Mouse (Mus musculus): ENCODE measurements around the gene Bcl2l14.

Gene Bcl2l14

GRCm38 (mm10) chr6:134402914-134403683, 7.0 kb downstream of the Bcl2l14 start:
- CTCF ChIA-PET, result no interaction called here

GRCm38 (mm10) chr6:134403684-134404070, 7.6 kb downstream of the Bcl2l14 start:
- CTCF ChIA-PET, result no interaction called here

GRCm38 (mm10) chr6:134407226-134407625, 11.1 kb downstream of the Bcl2l14 start:
- CTCF ChIA-PET, result no interaction called here

- CTCF ChIA-PET, result no interaction called here
Observed at GRCm38 (mm10) chr6:134413706-134414531, 17.8 kb downstream of the Bcl2l14 start.

GRCm38 (mm10) chr6:134414532-134414883, 18.4 kb downstream of the Bcl2l14 start:
- CTCF ChIA-PET, result no interaction called here

- CTCF ChIA-PET, result no interaction called here
Observed at GRCm38 (mm10) chr6:134416556-134417105, 20.5 kb downstream of the Bcl2l14 start.

- CTCF ChIA-PET, result no interaction called here
Observed at GRCm38 (mm10) chr6:134417886-134418285, 21.8 kb downstream of the Bcl2l14 start.

- CTCF ChIA-PET, result no interaction called here
Observed at GRCm38 (mm10) chr6:134420375-134420774, 24.3 kb downstream of the Bcl2l14 start.

GRCm38 (mm10) chr6:134421921-134422320, 25.8 kb downstream of the Bcl2l14 start:
- CTCF ChIA-PET, result no interaction called here

GRCm38 (mm10) chr6:134425216-134425717, 29.1 kb downstream of the Bcl2l14 start:
- CTCF ChIA-PET, result no interaction called here

GRCm38 (mm10) chr6:134427165-134427564, 31.0 kb downstream of the Bcl2l14 start:
- CTCF ChIA-PET, result no interaction called here

- CTCF ChIA-PET, result no interaction called here
Observed at GRCm38 (mm10) chr6:134428455-134428854, 32.3 kb downstream of the Bcl2l14 start.

- CTCF ChIA-PET, result no interaction called here
Observed at GRCm38 (mm10) chr6:134430161-134430799, 34.2 kb downstream of the Bcl2l14 start.

GRCm38 (mm10) chr6:134431583-134431982, 35.5 kb downstream of the Bcl2l14 start:
- CTCF ChIA-PET, result no interaction called here

- CTCF ChIA-PET, result no interaction called here
Observed at GRCm38 (mm10) chr6:134433281-134433680, 37.2 kb downstream of the Bcl2l14 start.

- CTCF ChIA-PET, result no interaction called here
Observed at GRCm38 (mm10) chr6:134434044-134434443, 37.9 kb downstream of the Bcl2l14 start.

GRCm38 (mm10) chr6:134434866-134435390, 38.8 kb downstream of the Bcl2l14 start:
- CTCF ChIA-PET, result no interaction called here

- CTCF ChIA-PET, result no interaction called here
Observed at GRCm38 (mm10) chr6:134436955-134437354, 40.8 kb downstream of the Bcl2l14 start.

- CTCF ChIA-PET, result interaction anchor here (0.5 to 0.7 kb wide), 2 partner anchors 318 to 351 kb away, joined by 9 to 13 read pairs; no protein-coding TSS in a partner anchor
Observed at GRCm38 (mm10) chr6:134439401-134440021, 43.4 kb downstream of the Bcl2l14 start.

- CTCF ChIA-PET, result interaction anchor here (0.7 kb wide), 1 partner anchor 352 kb away, joined by 13 read pairs; no protein-coding TSS in a partner anchor
Observed at GRCm38 (mm10) chr6:134440023-134440422, 43.9 kb downstream of the Bcl2l14 start.

- CTCF ChIA-PET, result no interaction called here
Observed at GRCm38 (mm10) chr6:134441716-134442115, 45.6 kb downstream of the Bcl2l14 start.

Measured in spleen, embryonic (tissue).